Mouse (Mus musculus) bone marrow macrophage, adult 2 months (primary cell): ENCODE results near the gene Fgfr2.

Experiments
- CTCF ChIP-seq: IDR thresholded peaks from 2 replicates; pipeline ENCODE4 v1.5.1; 2012; ENCODE audit warnings: low read depth, mild to moderate bottlenecking, low read length, moderate library complexity
- POLR2A ChIP-seq: IDR thresholded peaks from 2 replicates; pipeline ENCODE4 v1.6.1; 2012; ENCODE audit warnings: mild to moderate bottlenecking, low read depth, low read length, borderline replicate concordance

- TF ChIP-seq POLR2A (no peak), CTCF (no peak)
Observed at GRCm38 (mm10) chr7:130600546-130600945, 2522.6 kb downstream of the Fgfr2 start.
